Mouse (Mus musculus): ENCODE measurements around the gene Retreg1. TPM values are rescaled to one million over a fixed set of nuclear protein-coding genes. Genes with fewer than 3 reads are reported as not detected.
A peak's percentile ranks its signal among the peaks of the same experiment; 100 is the strongest.

Retreg1 gene
- total and polyA plus RNA-seq, 3 experiments: 41.0 to 328 (median 248) TPM

DNA sequence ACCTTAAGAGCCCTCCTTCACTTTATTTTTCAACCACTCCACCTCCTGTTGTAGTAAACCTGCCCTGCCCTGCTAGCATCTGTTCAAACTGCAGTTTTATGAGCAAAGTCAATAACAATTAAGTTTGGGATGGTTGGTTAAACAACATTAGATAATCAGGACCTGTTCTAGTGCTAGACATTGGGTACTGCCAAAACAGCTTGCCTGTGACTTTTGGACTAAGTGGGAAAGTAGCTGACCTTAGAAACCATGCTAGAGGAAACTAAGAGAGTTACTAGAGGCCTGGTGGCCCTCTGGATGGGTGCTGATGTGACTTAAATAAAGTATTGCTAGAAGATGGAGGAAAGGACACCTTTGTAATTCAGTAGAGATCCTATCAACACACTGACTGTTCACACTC lies 21.0 kb upstream of the Retreg1 start:
- intact Hi-C loops (cut with DNase I): no loop called here

GRCm38 (mm10) chr15:25822656-25823055 lies 20.3 kb upstream of the Retreg1 start:
- TF ChIP-seq POLR2A (IDR thresholded peaks at IDR 0.05; ENCODE audit: insufficient read depth, low read depth, low read length) (no peak), CTCF (IDR thresholded peaks at IDR 0.05) (no peak), EP300 (IDR thresholded peaks at IDR 0.05; ENCODE audit: insufficient read depth, low read depth, low read length) (no peak)
- no peak for DNase-seq
- no peaks in the 10 kb centered on the region for H3K27me3 ChIP-seq (ENCODE audit: control insufficient read depth, insufficient read depth, low read length)
- H3K9ac ChIP-seq (ENCODE audit: low read depth, low read length): no peak overlapping the region
- no peaks in the 10 kb centered on the region for H3K36me3 ChIP-seq (ENCODE audit: control insufficient read depth, insufficient read depth, low read length)
- WGBS: 29% methylated on average over 3 of the region's 3 CpGs
- H3K79me2 ChIP-seq (replicated peaks; ENCODE audit: control insufficient read depth, insufficient read depth, low read length): no peaks in the 10 kb centered on the region
- no peak overlapping the region for H3K27ac ChIP-seq
- H3K4me3 ChIP-seq: no peak overlapping the region
- intact Hi-C loops (cut with DNase I): no loop called here
- no peaks in the 10 kb centered on the region for H3K4me1 ChIP-seq (ENCODE audit: control insufficient read depth, insufficient read depth, low read length)

More for the DNA sequence above, 21.0 kb upstream of the Retreg1 start:
- no peak for DNase-seq
- Histone ChIP-seq H3K4me1 (ENCODE audit: control insufficient read depth, insufficient read depth, low read length) (no peaks in the 10 kb centered on the region), H3K4me3 (no peak overlapping the region), H3K9ac (ENCODE audit: low read depth, low read length) (no peak overlapping the region), H3K27me3 (ENCODE audit: control insufficient read depth, insufficient read depth, low read length) (no peaks in the 10 kb centered on the region), H3K36me3 (ENCODE audit: control insufficient read depth, insufficient read depth, low read length) (no peaks in the 10 kb centered on the region), H3K27ac (no peak overlapping the region), H3K79me2 (replicated peaks; ENCODE audit: control insufficient read depth, insufficient read depth, low read length) (no peaks in the 10 kb centered on the region)
- no peak for TF ChIP-seq POLR2A (IDR thresholded peaks at IDR 0.05; ENCODE audit: insufficient read depth, low read depth, low read length)
- TF ChIP-seq CTCF (IDR thresholded peaks at IDR 0.05): no peak
- no peak for TF ChIP-seq EP300 (IDR thresholded peaks at IDR 0.05; ENCODE audit: insufficient read depth, low read depth, low read length)

DNA sequence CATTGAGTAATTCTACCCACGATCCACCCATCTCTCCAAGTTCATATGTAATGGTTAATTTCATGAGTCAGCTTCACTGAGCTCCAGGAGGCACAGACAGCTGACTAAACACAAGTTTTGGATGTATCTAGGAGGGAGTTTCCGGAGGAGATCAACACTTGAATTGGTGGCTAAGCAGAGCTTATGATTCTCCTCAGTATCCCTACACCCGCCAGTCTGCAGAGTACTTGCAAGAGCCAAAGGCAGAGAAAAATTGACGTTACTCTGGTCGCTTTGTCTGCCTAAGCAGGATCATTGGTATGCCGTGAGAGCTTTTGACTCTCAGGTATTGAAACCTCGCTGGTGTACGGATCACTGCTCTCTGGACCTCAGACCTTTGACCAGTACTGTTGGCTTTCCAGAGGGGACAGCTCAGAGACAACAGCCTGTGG lies 16.4 kb upstream of the Retreg1 start:
- Histone ChIP-seq H3K4me1 (ENCODE audit: control insufficient read depth, insufficient read depth, low read length) (peaks cover 7% of the 10 kb centered on the region), H3K4me3 (no peak overlapping the region), H3K79me2 (replicated peaks; ENCODE audit: control insufficient read depth, insufficient read depth, low read length) (no peaks in the 10 kb centered on the region), H3K9ac (ENCODE audit: low read depth, low read length) (no peak overlapping the region), H3K27me3 (ENCODE audit: control insufficient read depth, insufficient read depth, low read length) (no peaks in the 10 kb centered on the region), H3K27ac (no peak overlapping the region), H3K36me3 (ENCODE audit: control insufficient read depth, insufficient read depth, low read length) (peaks cover 3% of the 10 kb centered on the region; the same call in 1 of the 2 replicates)
- TF ChIP-seq POLR2A (IDR thresholded peaks at IDR 0.05; ENCODE audit: insufficient read depth, low read depth, low read length) (no peak), EP300 (IDR thresholded peaks at IDR 0.05; ENCODE audit: insufficient read depth, low read depth, low read length) (no peak), CTCF (IDR thresholded peaks at IDR 0.05) (no peak)
- WGBS: 80% methylated on average over 8 of the region's 8 CpGs
- intact Hi-C loops (cut with DNase I): no loop called here
- DNase-seq: no peak

DNA sequence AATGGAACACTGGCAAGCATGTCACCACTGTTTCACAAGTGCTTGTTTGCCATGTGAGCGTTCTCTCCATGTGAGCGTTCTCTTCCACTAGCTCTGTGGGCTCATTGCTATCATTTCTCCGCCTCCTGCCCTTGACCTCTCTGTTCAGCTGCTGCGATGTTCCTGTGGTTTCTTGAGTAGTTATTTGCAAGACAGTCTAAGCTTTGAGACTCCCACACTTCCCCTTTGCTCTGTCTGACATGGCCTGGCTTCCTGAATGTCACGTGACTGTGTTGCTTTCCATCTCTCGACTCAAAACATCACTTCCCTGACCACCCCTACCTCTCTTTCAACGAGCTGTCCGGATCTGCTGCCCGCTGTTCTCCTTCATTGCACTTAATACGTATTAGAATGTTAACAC lies 14.5 kb upstream of the Retreg1 start:
- Histone ChIP-seq H3K4me3 (no peak overlapping the region), H3K27me3 (ENCODE audit: control insufficient read depth, insufficient read depth, low read length) (no peaks in the 10 kb centered on the region), H3K9ac (ENCODE audit: low read depth, low read length) (no peak overlapping the region), H3K27ac (no peak overlapping the region), H3K36me3 (ENCODE audit: control insufficient read depth, insufficient read depth, low read length) (peaks cover 3% of the 10 kb centered on the region; the same call in 1 of the 2 replicates), H3K79me2 (replicated peaks; ENCODE audit: control insufficient read depth, insufficient read depth, low read length) (no peaks in the 10 kb centered on the region), H3K4me1 (ENCODE audit: control insufficient read depth, insufficient read depth, low read length) (peaks cover 7% of the 10 kb centered on the region)
- TF ChIP-seq EP300 (IDR thresholded peaks at IDR 0.05; ENCODE audit: insufficient read depth, low read depth, low read length): no peak
- no peak for TF ChIP-seq CTCF (IDR thresholded peaks at IDR 0.05)
- no peak for TF ChIP-seq POLR2A (IDR thresholded peaks at IDR 0.05; ENCODE audit: insufficient read depth, low read depth, low read length)
- peak in 1 of 2 experiments; percentile 23 for DNase-seq
- intact Hi-C loops (cut with DNase I): no loop called here
- WGBS: 54% methylated on average over 10 of the region's 10 CpGs

GRCm38 (mm10) chr15:25830426-25830825 lies 12.6 kb upstream of the Retreg1 start:
- WGBS: 36% methylated on average over 2 of the region's 2 CpGs
- Histone ChIP-seq H3K4me3 (no peak overlapping the region), H3K27me3 (ENCODE audit: control insufficient read depth, insufficient read depth, low read length) (no peaks in the 10 kb centered on the region), H3K9ac (ENCODE audit: low read depth, low read length) (no peak overlapping the region; the same call in 1 of the 2 replicates), H3K79me2 (replicated peaks; ENCODE audit: control insufficient read depth, insufficient read depth, low read length) (no peaks in the 10 kb centered on the region), H3K27ac (peak overlapping the region; percentile 43), H3K36me3 (ENCODE audit: control insufficient read depth, insufficient read depth, low read length) (peaks cover 3% of the 10 kb centered on the region; the same call in 1 of the 2 replicates), H3K4me1 (ENCODE audit: control insufficient read depth, insufficient read depth, low read length) (peaks cover 7% of the 10 kb centered on the region)
- intact Hi-C loops (cut with DNase I): no loop called here
- no peak for DNase-seq
- TF ChIP-seq CTCF (IDR thresholded peaks at IDR 0.05): no peak

- Histone ChIP-seq H3K4me3 (no peak overlapping the region), H3K79me2 (replicated peaks; ENCODE audit: control insufficient read depth, insufficient read depth, low read length) (no peaks in the 10 kb centered on the region), H3K27me3 (ENCODE audit: control insufficient read depth, insufficient read depth, low read length) (no peaks in the 10 kb centered on the region), H3K9ac (ENCODE audit: low read depth, low read length) (no peak overlapping the region), H3K36me3 (ENCODE audit: control insufficient read depth, insufficient read depth, low read length) (peaks cover 3% of the 10 kb centered on the region; the same call in 1 of the 2 replicates), H3K4me1 (ENCODE audit: control insufficient read depth, insufficient read depth, low read length) (peaks cover 3% of the 10 kb centered on the region), H3K27ac (no peak overlapping the region)
- no peak for TF ChIP-seq CTCF (IDR thresholded peaks at IDR 0.05)
- no peak for TF ChIP-seq POLR2A (IDR thresholded peaks at IDR 0.05; ENCODE audit: insufficient read depth, low read depth, low read length)
- no peak for TF ChIP-seq EP300 (IDR thresholded peaks at IDR 0.05; ENCODE audit: insufficient read depth, low read depth, low read length)
- WGBS: 91% methylated on average over 2 of the region's 2 CpGs
- intact Hi-C loops (cut with DNase I): no loop called here
- DNase-seq: no peak
Observed at GRCm38 (mm10) chr15:25834282-25834681, 8.7 kb upstream of the Retreg1 start.
